Mouse (Mus musculus): ENCODE data around the gene Trex1. TPM values are rescaled to one million over a fixed set of nuclear protein-coding genes. Genes with fewer than 3 reads are reported as not detected.
A peak's percentile ranks its signal among the peaks of the same experiment; 100 is the strongest.

Gene Trex1
- polyA plus RNA-seq, 1 experiment = 40.4 TPM

DNA sequence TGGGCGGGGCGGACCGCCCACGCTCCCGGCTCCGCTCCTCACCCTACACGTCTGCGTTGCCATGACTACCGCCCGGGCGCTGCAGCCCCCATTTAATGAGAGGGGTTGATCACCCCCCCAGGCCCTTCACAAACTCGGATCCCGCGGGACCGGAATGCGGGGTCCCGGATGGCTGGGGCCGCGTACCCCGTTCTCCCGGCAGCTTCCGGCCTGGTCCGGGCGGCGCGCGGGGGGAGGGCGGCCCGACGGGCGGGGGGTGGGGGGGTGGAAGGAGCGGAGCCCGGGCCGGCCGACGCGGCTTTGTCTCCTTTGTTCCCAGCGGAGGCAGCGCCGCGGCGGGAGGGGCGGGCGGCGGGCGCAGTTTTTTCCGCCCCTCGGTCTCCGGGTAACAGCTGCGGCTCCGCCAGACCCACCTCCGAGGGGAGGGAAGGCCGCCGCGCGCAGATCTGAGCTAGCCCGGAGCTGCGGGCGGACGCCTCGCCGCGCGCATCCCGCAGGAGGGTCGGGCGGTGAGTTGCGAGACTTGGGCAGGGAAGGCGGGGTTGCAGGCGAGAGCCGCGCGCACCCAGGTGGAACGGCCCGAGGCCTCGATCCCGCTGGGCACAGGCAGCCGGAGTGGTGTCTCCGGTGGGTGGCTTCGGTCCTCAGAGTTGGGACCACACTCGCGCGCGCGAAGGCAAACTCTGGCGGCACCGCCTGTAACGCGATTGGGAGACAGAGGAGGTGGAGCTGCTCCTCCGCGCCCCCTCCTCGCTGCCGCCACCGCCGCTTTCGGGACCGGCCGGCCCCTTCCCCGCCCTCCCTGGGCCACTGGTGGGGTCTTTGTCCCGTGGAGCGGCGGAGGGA is 35.8 kb upstream of the Trex1 start, which contains the start of gene Plxnb1:
Plxnb1 (plus strand) TSS at position 253 of the 846 bp plus-strand sequence.
- WGBS = under 1% methylated on average over 86 of the region's 102 CpGs
- Histone ChIP-seq H3K27me3 (ENCODE audit: control insufficient read depth, insufficient read depth, low read length) (no peaks in the 10 kb centered on the region), H3K27ac (ENCODE audit: insufficient read depth, low read length) (peak within 1 kb of the TSS; percentile 87; the same call in 1 of the 2 replicates), H3K4me3 (replicated peaks; ENCODE audit: insufficient read depth, low read depth, low read length) (peak within 1 kb of the TSS; percentile 56), H3K4me1 (ENCODE audit: control insufficient read depth, insufficient read depth, low read length) (no peaks in the 10 kb centered on the region)
- TF ChIP-seq CTCF (IDR thresholded peaks at IDR 0.05; ENCODE audit: borderline replicate concordance, insufficient read depth, low read depth, low read length) (no peak), POLR2A (IDR thresholded peaks at IDR 0.05; ENCODE audit: borderline replicate concordance, insufficient read depth, low read length) (no peak)
- peak; percentile 60 to 61 for DNase-seq

- no peak overlapping the region for H3K27ac ChIP-seq (ENCODE audit: insufficient read depth, low read length)
- H3K4me1 ChIP-seq (ENCODE audit: control insufficient read depth, insufficient read depth, low read length) = no peaks in the 10 kb centered on the region
- DNase-seq = no peak
- TF ChIP-seq POLR2A (IDR thresholded peaks at IDR 0.05; ENCODE audit: borderline replicate concordance, insufficient read depth, low read length) = no peak
- H3K4me3 ChIP-seq (replicated peaks; ENCODE audit: insufficient read depth, low read depth, low read length) = peak overlapping the region; percentile 56
- WGBS = 7% methylated on average over 21 of the region's 21 CpGs
- no peaks in the 10 kb centered on the region for H3K27me3 ChIP-seq (ENCODE audit: control insufficient read depth, insufficient read depth, low read length)
These were observed 35.1 kb upstream of the Trex1 start for GRCm38 (mm10) chr9:109094553-109095136.

- H3K4me1 ChIP-seq (ENCODE audit: control insufficient read depth, insufficient read depth, low read length) = no peaks in the 10 kb centered on the region
- H3K27ac ChIP-seq (ENCODE audit: insufficient read depth, low read length) = no peak overlapping the region
- WGBS = 34% methylated on average over 11 of the region's 11 CpGs
- DNase-seq = no peak
- H3K27me3 ChIP-seq (ENCODE audit: control insufficient read depth, insufficient read depth, low read length) = no peaks in the 10 kb centered on the region
- no peak overlapping the region for H3K4me3 ChIP-seq (replicated peaks; ENCODE audit: insufficient read depth, low read depth, low read length)
- no peak for TF ChIP-seq CTCF (IDR thresholded peaks at IDR 0.05; ENCODE audit: borderline replicate concordance, insufficient read depth, low read depth, low read length)
- no peak for TF ChIP-seq POLR2A (IDR thresholded peaks at IDR 0.05; ENCODE audit: borderline replicate concordance, insufficient read depth, low read length)
These were observed 34.4 kb upstream of the Trex1 start for GRCm38 (mm10) chr9:109093786-109094552.

- Histone ChIP-seq H3K27me3 (ENCODE audit: control insufficient read depth, insufficient read depth, low read length) (no peaks in the 10 kb centered on the region), H3K4me1 (ENCODE audit: control insufficient read depth, insufficient read depth, low read length) (no peaks in the 10 kb centered on the region), H3K4me3 (replicated peaks; ENCODE audit: insufficient read depth, low read depth, low read length) (no peak overlapping the region), H3K27ac (ENCODE audit: insufficient read depth, low read length) (no peak overlapping the region)
- no peak for DNase-seq
- TF ChIP-seq CTCF (IDR thresholded peaks at IDR 0.05; ENCODE audit: borderline replicate concordance, insufficient read depth, low read depth, low read length) (no peak), POLR2A (IDR thresholded peaks at IDR 0.05; ENCODE audit: borderline replicate concordance, insufficient read depth, low read length) (no peak)
- whole genome bisulfite sequencing = 55% methylated on average over 6 of the region's 6 CpGs
These were observed 33.3 kb upstream of the Trex1 start for GRCm38 (mm10) chr9:109092799-109093198.

DNA sequence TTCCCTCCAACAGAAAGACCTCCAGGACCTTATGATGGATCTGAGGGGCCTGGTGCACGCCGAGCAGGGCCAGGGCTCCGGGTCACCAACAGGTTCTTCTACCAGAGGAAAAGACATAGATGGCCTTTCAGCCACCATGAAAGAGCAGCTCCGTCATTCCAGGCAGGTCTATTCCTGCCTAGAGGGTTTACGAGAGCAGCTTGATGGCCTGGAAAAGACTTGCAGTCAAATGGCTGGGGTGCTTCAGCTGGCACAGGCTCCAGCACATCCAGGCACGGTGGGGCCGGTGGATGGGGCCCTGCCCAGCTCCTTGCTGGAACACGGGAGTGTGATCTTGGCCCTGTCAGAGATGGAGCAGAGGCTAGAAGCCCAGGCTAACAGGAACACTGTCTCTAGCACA is 32.3 kb upstream of the Trex1 start:
- no peak overlapping the region for H3K4me3 ChIP-seq (replicated peaks; ENCODE audit: insufficient read depth, low read depth, low read length)

GRCm38 (mm10) chr9:109090446-109090845 is 30.9 kb upstream of the Trex1 start:
- no peak overlapping the region for H3K27ac ChIP-seq (ENCODE audit: insufficient read depth, low read length)
- DNase-seq = no peak
- no peaks in the 10 kb centered on the region for H3K27me3 ChIP-seq (ENCODE audit: control insufficient read depth, insufficient read depth, low read length)
- TF ChIP-seq CTCF (IDR thresholded peaks at IDR 0.05; ENCODE audit: borderline replicate concordance, insufficient read depth, low read depth, low read length) = no peak
- no peak for TF ChIP-seq POLR2A (IDR thresholded peaks at IDR 0.05; ENCODE audit: borderline replicate concordance, insufficient read depth, low read length)
- no peaks in the 10 kb centered on the region for H3K4me1 ChIP-seq (ENCODE audit: control insufficient read depth, insufficient read depth, low read length)
- no peak overlapping the region for H3K4me3 ChIP-seq (replicated peaks; ENCODE audit: insufficient read depth, low read depth, low read length)
- WGBS = 47% methylated on average over 15 of the region's 15 CpGs

More for the DNA sequence above, 32.3 kb upstream of the Trex1 start:
- H3K27ac ChIP-seq (ENCODE audit: insufficient read depth, low read length) = no peak overlapping the region
- H3K27me3 ChIP-seq (ENCODE audit: control insufficient read depth, insufficient read depth, low read length) = no peaks in the 10 kb centered on the region
- 84% methylated on average over 8 of the region's 8 CpGs for WGBS
- no peaks in the 10 kb centered on the region for H3K4me1 ChIP-seq (ENCODE audit: control insufficient read depth, insufficient read depth, low read length)
- TF ChIP-seq CTCF (IDR thresholded peaks at IDR 0.05; ENCODE audit: borderline replicate concordance, insufficient read depth, low read depth, low read length) (no peak), POLR2A (IDR thresholded peaks at IDR 0.05; ENCODE audit: borderline replicate concordance, insufficient read depth, low read length) (no peak)
- no peak for DNase-seq

DNA sequence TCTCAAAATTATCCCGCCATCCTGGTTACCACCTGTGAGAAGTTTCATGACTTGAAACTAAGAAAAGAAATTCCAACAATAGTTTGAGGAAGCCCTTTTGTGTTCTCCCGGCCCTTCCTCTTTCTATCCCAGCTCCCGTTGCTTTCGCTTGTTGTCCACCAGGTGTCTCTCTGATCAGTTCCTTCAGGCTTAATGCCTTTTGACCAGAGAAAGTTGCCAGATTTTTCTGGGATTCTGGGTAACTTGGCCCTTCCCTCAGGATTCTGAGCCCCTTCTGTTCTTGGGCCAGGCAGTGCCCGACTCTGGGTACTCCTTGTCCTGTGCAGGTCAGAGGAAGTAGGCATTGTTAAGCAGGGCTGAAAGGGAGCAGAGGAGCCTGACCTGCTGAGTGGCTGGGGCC is 28.5 kb upstream of the Trex1 start:
- Histone ChIP-seq H3K4me3 (replicated peaks; ENCODE audit: insufficient read depth, low read depth, low read length) (no peak overlapping the region), H3K4me1 (ENCODE audit: control insufficient read depth, insufficient read depth, low read length) (peaks cover 2% of the 10 kb centered on the region; the same call in 1 of the 2 replicates), H3K27ac (ENCODE audit: insufficient read depth, low read length) (no peak overlapping the region), H3K27me3 (ENCODE audit: control insufficient read depth, insufficient read depth, low read length) (no peaks in the 10 kb centered on the region)
- peak; percentile 40 to 49 for DNase-seq
- TF ChIP-seq POLR2A (IDR thresholded peaks at IDR 0.05; ENCODE audit: borderline replicate concordance, insufficient read depth, low read length) (no peak), CTCF (IDR thresholded peaks at IDR 0.05; ENCODE audit: borderline replicate concordance, insufficient read depth, low read depth, low read length) (peak; percentile 39; the same call in 1 of the 2 replicates)
- WGBS = 9% methylated on average over 5 of the region's 5 CpGs

Measured in cerebellum, adult 2 months (tissue).